Mouse (Mus musculus): ENCODE measurements at regions not wholly inside any gene's neighbourhood (a gene's known extent, or its start where the extent isn't known, plus 50 kb on each side); places are given as distances from the start of the nearest gene placed in this dataset.
"Not testable (repeated sequence)": the region's sequence is repeated elsewhere in the genome, so short reads cannot be mapped to it uniquely, and the experiment has no call there.

- 54% methylated on average over 1 of the region's 1 CpGs for WGBS
- ATAC-seq (replicated peaks) = no peak; the same call in 1 of the 2 replicates
Observed at GRCm38 (mm10) chr17:60966401-60966800, 1914.7 kb downstream of the Efna5 start.

DNA sequence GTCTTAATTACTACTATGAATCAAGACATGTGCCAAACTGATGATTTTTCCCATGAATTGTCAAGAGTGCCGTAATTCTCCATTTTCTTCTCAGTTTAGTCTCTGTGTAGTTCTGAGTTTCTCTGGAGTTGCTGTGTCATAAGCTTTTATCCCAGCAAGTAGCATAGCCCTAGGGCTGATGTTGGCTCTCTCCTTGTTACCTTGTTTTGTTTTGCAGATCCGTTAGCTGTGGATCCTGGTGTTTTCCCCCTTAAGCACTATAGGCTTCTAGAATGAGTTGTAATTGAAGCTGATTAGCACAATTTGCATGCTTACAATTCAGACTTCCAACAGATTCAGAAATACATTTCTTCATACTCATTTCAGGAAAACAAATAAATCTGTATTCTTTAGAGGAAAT lies 1915.5 kb downstream of the Efna5 start:
- WGBS = 38% methylated on average over 2 of the region's 2 CpGs
- Histone ChIP-seq H3K27me3 (replicated peaks) (no peaks in the 10 kb centered on the region), H3K9ac (no peak overlapping the region), H3K4me2 (no peak overlapping the region), H3K9me3 (no peaks in the 10 kb centered on the region), H3K4me1 (no peaks in the 10 kb centered on the region), H3K27ac (no peak overlapping the region), H3K36me3 (replicated peaks) (no peaks in the 10 kb centered on the region), H3K4me3 (no peak overlapping the region)
- peak; percentile 56; the same call in 1 of the 2 replicates for ATAC-seq (replicated peaks)

More at GRCm38 (mm10) chr17:60966401-60966800, 1914.7 kb downstream of the Efna5 start:
- no peak overlapping the region for H3K4me3 ChIP-seq
- no peaks in the 10 kb centered on the region for H3K27me3 ChIP-seq (replicated peaks)
- H3K9ac ChIP-seq = no peak overlapping the region
- H3K4me1 ChIP-seq = no peaks in the 10 kb centered on the region
- H3K36me3 ChIP-seq (replicated peaks) = no peaks in the 10 kb centered on the region
- no peak overlapping the region for H3K4me2 ChIP-seq
- H3K27ac ChIP-seq = no peak overlapping the region
- no peaks in the 10 kb centered on the region for H3K9me3 ChIP-seq

- no peak for ATAC-seq (replicated peaks)
- H3K9ac ChIP-seq = no peak overlapping the region
- WGBS = 44% methylated on average over 1 of the region's 1 CpGs
- no peak overlapping the region for H3K27ac ChIP-seq
- no peaks in the 10 kb centered on the region for H3K9me3 ChIP-seq
- H3K27me3 ChIP-seq (replicated peaks) = no peaks in the 10 kb centered on the region
- no peak overlapping the region for H3K4me2 ChIP-seq
- H3K4me1 ChIP-seq = no peaks in the 10 kb centered on the region
- H3K4me3 ChIP-seq = no peak overlapping the region
- H3K36me3 ChIP-seq (replicated peaks) = no peaks in the 10 kb centered on the region
Observed at GRCm38 (mm10) chr17:60951464-60951863, 1929.7 kb downstream of the Efna5 start.

- H3K36me3 ChIP-seq (replicated peaks) = no peaks in the 10 kb centered on the region
- no peaks in the 10 kb centered on the region for H3K9me3 ChIP-seq
- no peaks in the 10 kb centered on the region for H3K27me3 ChIP-seq (replicated peaks)
- H3K27ac ChIP-seq = no peak overlapping the region
- no peak overlapping the region for H3K9ac ChIP-seq
- H3K4me3 ChIP-seq = no peak overlapping the region
- WGBS = 85% methylated on average over 1 of the region's 1 CpGs
- no peak for ATAC-seq (replicated peaks)
- H3K4me1 ChIP-seq = no peaks in the 10 kb centered on the region
- no peak overlapping the region for H3K4me2 ChIP-seq
Observed at GRCm38 (mm10) chr17:60937754-60938508, 1924.8 kb upstream of the Nudt12 start.

GRCm38 (mm10) chr17:60934223-60934622 lies 1921.1 kb upstream of the Nudt12 start:
- Histone ChIP-seq H3K36me3 (replicated peaks) (no peaks in the 10 kb centered on the region), H3K9ac (no peak overlapping the region), H3K4me3 (no peak overlapping the region), H3K27me3 (replicated peaks) (no peaks in the 10 kb centered on the region), H3K4me1 (no peaks in the 10 kb centered on the region), H3K4me2 (no peak overlapping the region), H3K27ac (no peak overlapping the region), H3K9me3 (no peaks in the 10 kb centered on the region)
- ATAC-seq (replicated peaks) = no peak

DNA sequence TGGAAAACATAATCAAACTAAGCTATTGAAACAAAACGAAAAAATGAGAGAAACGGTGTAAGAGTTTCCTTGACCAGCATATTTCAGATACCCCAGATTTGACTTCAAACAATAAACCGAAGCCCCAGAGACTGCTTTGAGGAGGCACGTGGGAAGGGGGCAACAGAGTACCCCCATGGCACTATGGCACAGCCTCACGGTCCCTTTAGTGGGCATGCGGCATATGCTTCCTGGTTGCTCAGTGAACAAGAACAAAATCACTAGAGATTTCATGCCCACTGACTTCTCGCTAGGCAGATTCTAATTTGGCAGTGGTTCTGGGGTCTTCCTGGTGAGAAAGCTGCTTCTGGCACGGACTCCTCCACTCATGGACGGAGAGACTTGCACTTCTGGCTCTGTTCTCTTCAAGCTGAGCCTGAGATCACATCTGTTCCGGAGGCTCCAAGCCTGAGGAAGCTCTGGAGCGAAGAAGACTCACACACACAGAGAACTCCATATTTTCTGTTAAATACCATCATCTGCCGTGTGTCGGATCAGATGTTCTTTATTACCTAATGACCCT lies 1912.7 kb upstream of the Nudt12 start:
- WGBS = 84% methylated on average over 13 of the region's 13 CpGs
- Histone ChIP-seq H3K9ac (no peak overlapping the region), H3K4me3 (no peak overlapping the region), H3K27ac (no peak overlapping the region), H3K9me3 (no peaks in the 10 kb centered on the region), H3K27me3 (replicated peaks) (no peaks in the 10 kb centered on the region), H3K36me3 (replicated peaks) (no peaks in the 10 kb centered on the region), H3K4me1 (no peaks in the 10 kb centered on the region), H3K4me2 (no peak overlapping the region)
- no peak for ATAC-seq (replicated peaks)

DNA sequence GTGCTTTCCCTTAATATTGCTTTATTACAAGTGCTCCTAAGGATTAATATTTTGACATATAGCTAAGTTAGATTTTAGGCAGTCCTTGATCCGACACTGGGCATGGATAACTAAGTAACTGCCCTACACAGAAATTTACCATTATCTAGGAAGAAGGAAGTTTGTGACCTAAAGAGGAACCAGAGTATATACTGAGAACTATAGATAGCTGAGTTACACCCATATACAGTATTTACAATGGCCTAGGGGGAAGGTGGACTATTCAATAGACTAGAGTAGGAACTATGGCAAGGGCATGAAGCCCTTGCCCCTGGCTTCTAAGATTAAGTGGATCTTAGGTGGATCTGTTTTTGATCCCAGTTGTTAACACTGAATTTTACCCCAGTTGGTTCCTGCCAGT lies 1869.5 kb upstream of the Nudt12 start:
- H3K27me3 ChIP-seq (replicated peaks); H3K4me1 ChIP-seq; H3K36me3 ChIP-seq (replicated peaks); H3K9me3 ChIP-seq; H3K27ac ChIP-seq; H3K9ac ChIP-seq; ATAC-seq (replicated peaks); H3K4me2 ChIP-seq; H3K4me3 ChIP-seq: not testable (repeated sequence)
- 93% methylated on average over 1 of the region's 1 CpGs for WGBS

GRCm38 (mm10) chr17:60857445-60857844 lies 1844.3 kb upstream of the Nudt12 start:
- H3K9ac ChIP-seq = no peak overlapping the region
- no peaks in the 10 kb centered on the region for H3K36me3 ChIP-seq (replicated peaks)
- no peaks in the 10 kb centered on the region for H3K27me3 ChIP-seq (replicated peaks)
- no peak overlapping the region for H3K27ac ChIP-seq
- no peaks in the 10 kb centered on the region for H3K9me3 ChIP-seq
- no peak for ATAC-seq (replicated peaks)
- H3K4me3 ChIP-seq = no peak overlapping the region
- H3K4me1 ChIP-seq = no peaks in the 10 kb centered on the region
- 85% methylated on average over 3 of the region's 3 CpGs for WGBS
- H3K4me2 ChIP-seq = no peak overlapping the region

GRCm38 (mm10) chr17:60854659-60855058 lies 1841.5 kb upstream of the Nudt12 start:
- H3K4me3 ChIP-seq = no peak overlapping the region
- no peaks in the 10 kb centered on the region for H3K9me3 ChIP-seq
- no peak overlapping the region for H3K27ac ChIP-seq
- H3K4me2 ChIP-seq = no peak overlapping the region
- H3K4me1 ChIP-seq = no peaks in the 10 kb centered on the region
- ATAC-seq (replicated peaks) = no peak
- H3K36me3 ChIP-seq (replicated peaks) = no peaks in the 10 kb centered on the region
- no peak overlapping the region for H3K9ac ChIP-seq
- H3K27me3 ChIP-seq (replicated peaks) = no peaks in the 10 kb centered on the region
- WGBS = 76% methylated on average over 3 of the region's 3 CpGs

DNA sequence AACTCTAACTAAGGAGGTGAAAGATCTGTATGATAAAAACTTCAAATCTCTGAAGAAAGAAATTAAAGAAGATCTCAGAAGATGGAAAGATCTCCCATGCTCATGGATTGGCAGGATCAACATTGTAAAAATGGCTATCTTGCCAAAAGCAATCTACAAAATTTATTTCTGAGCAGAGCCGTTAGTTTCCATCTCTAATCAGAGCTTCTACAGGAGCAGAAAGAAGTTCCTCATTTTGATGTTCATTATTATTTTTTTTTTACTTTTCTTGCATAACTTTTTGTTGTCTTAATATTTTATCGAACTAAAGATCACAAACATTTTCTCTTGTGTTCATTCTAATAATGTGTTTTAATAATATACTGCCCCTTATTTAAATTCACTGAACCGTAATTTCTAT lies 1825.6 kb upstream of the Nudt12 start:
- not testable (repeated sequence) for H3K27me3 ChIP-seq (replicated peaks); H3K4me3 ChIP-seq; H3K9ac ChIP-seq; H3K4me2 ChIP-seq; ATAC-seq (replicated peaks); H3K9me3 ChIP-seq; H3K27ac ChIP-seq; H3K4me1 ChIP-seq; H3K36me3 ChIP-seq (replicated peaks)
- WGBS = 96% methylated on average over 3 of the region's 3 CpGs

DNA sequence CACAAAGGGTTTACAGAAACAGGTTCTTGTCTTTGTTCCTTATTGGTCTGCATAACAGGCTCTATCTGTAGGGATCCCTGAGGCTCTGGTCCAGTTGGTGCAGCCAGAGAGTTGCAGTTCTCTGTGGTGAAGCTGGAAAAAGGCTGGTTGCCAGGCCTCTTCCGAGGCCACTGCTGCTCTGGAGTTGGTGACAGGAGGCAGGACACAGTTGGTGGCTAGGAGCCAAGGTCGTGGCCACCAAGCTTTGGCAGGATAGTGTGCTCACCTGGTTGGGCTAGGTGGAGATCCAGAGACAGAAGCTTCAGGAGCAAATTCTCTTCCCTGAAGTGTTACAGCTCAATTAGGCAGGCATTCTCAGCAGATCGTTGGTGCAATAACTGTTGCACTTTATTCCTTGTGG lies 1819.4 kb upstream of the Nudt12 start:
- H3K27me3 ChIP-seq (replicated peaks) = no peaks in the 10 kb centered on the region
- H3K27ac ChIP-seq = no peak overlapping the region
- ATAC-seq (replicated peaks) = no peak
- no peaks in the 10 kb centered on the region for H3K4me1 ChIP-seq
- no peaks in the 10 kb centered on the region for H3K9me3 ChIP-seq
- WGBS = 85% methylated on average over 3 of the region's 3 CpGs
- no peak overlapping the region for H3K9ac ChIP-seq
- no peaks in the 10 kb centered on the region for H3K36me3 ChIP-seq (replicated peaks)
- H3K4me3 ChIP-seq = no peak overlapping the region
- H3K4me2 ChIP-seq = no peak overlapping the region

DNA sequence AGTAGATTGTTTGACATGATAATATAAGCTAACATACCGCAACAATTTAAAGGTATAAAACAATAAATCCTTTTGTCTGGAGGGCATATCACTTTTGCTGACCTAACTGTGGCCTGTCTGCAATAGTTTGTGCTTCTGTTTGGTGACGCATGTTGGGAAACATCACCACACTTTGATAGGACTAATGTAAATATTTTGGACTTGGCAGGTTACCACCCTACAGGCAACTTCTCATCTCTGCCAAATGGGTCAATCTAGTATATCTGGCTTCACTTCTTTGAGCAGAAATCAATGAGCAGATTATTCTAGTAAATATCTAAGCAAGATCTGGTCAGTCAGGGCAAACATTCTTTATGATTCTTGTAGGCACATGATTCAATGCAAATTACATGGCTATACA lies 1817.3 kb upstream of the Nudt12 start:
- H3K9ac ChIP-seq = no peak overlapping the region
- ATAC-seq (replicated peaks) = no peak
- 95% methylated on average over 2 of the region's 2 CpGs for whole genome bisulfite sequencing
- no peak overlapping the region for H3K4me3 ChIP-seq
- no peaks in the 10 kb centered on the region for H3K9me3 ChIP-seq
- H3K36me3 ChIP-seq (replicated peaks) = no peaks in the 10 kb centered on the region
- no peaks in the 10 kb centered on the region for H3K27me3 ChIP-seq (replicated peaks)
- H3K4me1 ChIP-seq = no peaks in the 10 kb centered on the region
- no peak overlapping the region for H3K4me2 ChIP-seq
- no peak overlapping the region for H3K27ac ChIP-seq

GRCm38 (mm10) chr17:60804715-60805449 lies 1791.7 kb upstream of the Nudt12 start:
- no peak overlapping the region for H3K4me3 ChIP-seq
- 52% methylated on average over 8 of the region's 8 CpGs for WGBS
- H3K27me3 ChIP-seq (replicated peaks) = no peaks in the 10 kb centered on the region
- no peaks in the 10 kb centered on the region for H3K4me1 ChIP-seq
- no peak for ATAC-seq (replicated peaks)
- H3K27ac ChIP-seq = no peak overlapping the region
- H3K36me3 ChIP-seq (replicated peaks) = no peaks in the 10 kb centered on the region
- no peak overlapping the region for H3K9ac ChIP-seq
- no peaks in the 10 kb centered on the region for H3K9me3 ChIP-seq
- H3K4me2 ChIP-seq = no peak overlapping the region

All from midbrain, embryonic 15.5 days (tissue).